Mouse (Mus musculus): ENCODE measurements around the gene Amh.
A peak's percentile ranks its signal among the peaks of the same experiment; 100 is the strongest.

Gene Amh

GRCm38 (mm10) chr10:80804916-80805315, at the start of gene Amh:
Amh (plus strand) TSS chr10:80805243.
- DNase-seq (ENCODE audit: low spot score), result no peak

GRCm38 (mm10) chr10:80755291-80756015, 49.6 kb upstream of the Amh start:
- no peak for DNase-seq (ENCODE audit: low spot score)

DNA sequence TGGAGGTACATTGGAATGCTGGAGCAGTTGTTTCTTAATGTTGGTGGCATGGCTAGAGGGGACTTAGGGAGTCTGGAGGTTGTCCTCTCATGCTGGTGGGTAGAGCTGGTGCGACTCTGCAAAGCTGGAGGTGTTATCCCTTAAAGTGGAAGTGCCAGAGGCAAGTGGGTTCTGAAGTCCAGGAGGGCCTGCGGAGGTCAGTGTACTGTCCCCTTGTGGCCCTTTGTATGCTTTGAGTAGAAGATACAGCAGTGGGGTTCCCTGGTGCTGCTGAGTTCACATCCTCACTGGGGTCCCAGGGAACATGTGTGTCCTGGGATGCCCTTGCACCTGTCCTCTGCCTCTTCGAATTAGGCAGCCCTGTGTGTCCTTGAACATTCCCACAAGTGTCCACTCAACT, 48.9 kb upstream of the Amh start:
- no peak for DNase-seq (ENCODE audit: low spot score)

GRCm38 (mm10) chr10:80756509-80756908, 48.5 kb upstream of the Amh start:
- DNase-seq (ENCODE audit: low spot score), result no peak

DNA sequence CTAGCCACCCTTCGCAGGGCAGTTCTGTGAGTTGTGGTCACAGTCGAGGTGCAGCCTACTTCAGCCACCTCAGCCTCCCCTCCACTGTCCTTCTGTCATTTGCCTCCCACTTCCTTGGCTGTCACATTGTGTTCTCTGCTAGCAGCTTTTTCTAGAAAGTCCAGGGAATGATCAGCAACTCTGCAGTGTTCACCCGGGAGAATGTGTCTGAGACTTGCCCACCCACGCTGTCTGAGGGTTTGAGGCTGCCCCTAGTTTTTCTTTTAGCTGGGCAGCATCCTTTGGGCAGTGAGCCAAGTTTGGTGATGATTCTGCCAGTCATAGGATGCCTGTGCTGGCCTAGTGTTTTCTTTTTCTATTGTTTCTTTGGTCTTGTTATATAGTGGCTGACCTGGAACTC, 48.1 kb upstream of the Amh start:
- DNase-seq (ENCODE audit: low spot score), result no peak

DNA sequence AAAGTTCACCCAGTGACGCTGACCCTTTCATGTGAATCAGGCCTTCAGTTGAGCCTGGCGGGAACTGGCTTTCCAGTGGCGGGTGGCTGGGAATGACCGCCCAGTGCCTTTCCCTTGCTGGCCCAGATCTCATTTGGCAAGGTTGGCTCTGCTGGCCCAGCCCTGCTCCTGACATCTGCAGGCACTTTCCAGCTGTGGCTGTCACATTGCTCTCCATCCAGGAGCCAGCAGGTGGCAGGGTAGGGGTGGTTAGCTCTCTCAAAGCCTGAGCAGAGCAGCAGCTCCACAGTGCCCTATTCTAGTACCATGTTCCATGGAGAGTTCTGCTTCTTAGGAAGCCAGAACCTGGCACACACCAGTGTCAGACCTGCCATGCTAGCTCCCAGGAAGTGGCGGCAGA, 47.3 kb upstream of the Amh start:
- peak; percentile 59 for DNase-seq (ENCODE audit: low spot score)

DNA sequence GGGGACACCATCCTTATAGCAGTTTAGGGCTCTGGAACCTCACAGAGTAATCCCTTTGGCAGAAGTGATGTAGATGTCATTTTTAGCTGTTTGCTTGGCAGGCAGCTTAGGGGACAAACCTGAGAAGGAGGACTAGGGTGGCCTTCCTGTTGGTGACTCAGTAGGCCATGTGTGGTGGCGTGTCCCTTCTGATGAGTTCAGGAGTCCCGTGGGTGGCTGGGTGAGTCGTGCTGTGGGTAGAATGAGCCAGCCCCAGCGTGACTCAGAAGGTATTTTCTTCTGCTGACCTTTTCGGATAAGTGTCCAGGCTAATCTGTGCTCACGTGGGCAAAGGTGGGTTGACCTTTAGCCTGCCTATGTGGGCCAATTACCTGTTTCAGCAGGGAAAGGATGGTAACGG, 46.4 kb upstream of the Amh start:
- DNase-seq (ENCODE audit: low spot score), result no peak

DNA sequence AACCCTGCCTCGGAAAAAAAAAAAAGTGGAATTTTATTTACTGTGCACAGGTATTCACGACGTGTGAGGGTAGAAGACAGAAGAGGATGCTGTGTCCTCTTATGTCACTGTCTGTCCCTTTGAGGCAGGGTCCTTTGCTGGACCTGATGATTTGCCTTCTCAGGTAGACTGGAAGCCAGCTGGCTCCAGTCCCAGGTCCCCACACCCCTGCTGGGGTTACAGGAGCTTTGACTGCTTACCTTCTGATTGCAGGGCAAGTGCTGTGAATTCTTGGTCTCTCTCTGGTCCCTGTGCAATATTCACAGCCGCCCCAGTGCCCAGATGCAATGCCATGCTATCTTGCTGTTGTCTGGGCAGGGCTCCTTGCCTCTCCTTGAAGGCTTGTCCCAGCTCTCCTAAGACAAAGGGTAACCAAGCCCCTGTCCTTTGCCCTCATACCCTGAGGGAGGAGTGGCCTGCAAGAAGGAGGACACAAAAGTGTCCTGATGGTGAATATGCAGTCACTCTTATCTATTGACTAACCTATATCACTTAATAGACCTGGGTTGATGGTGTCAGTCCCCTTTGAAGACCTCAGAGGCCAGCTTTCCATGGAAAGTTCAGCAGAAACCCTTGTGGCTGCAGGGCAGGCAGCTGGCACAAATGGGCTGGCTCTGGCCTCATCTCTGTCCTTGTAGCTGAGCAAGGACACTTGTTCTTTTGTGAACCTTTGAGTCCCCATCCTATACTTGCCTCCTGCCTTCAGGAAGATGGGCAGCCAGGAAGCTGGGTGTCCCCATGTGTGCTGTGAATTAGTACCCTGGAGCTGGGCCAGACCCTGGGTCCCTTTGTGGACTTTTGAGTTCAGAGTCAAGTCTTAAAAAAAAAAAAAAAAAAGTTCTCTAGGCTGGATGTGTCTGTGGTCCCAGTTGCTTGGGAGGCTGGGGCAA, 44.2 kb upstream of the Amh start:
- DNase-seq (ENCODE audit: low spot score), result no peak

- DNase-seq (ENCODE audit: low spot score), result no peak
These were observed 43.2 kb upstream of the Amh start for GRCm38 (mm10) chr10:80761821-80762220.

- no peak for DNase-seq (ENCODE audit: low spot score)
These were observed 41.5 kb upstream of the Amh start for GRCm38 (mm10) chr10:80763502-80763901.

DNA sequence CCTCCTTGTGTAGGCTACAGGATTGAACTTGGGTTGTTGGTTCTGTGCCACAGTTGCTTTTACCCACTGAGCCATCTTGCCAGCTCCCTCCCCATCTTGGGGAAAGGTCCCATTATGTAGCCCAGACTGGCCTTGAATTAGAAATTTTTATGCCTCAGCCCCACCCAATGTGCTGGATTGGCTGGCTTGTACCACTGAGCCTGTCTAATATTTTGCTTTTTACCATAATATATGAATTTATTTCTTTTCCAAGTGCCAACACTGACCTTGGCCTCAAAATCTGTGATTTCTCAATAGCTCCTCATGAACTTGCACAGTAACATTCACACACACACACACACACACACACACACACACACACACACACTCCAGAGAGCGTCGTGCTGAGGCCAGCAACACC, 39.3 kb upstream of the Amh start:
- no peak for DNase-seq (ENCODE audit: low spot score)

GRCm38 (mm10) chr10:80766161-80766815, 38.8 kb upstream of the Amh start:
- no peak for DNase-seq (ENCODE audit: low spot score)

DNA sequence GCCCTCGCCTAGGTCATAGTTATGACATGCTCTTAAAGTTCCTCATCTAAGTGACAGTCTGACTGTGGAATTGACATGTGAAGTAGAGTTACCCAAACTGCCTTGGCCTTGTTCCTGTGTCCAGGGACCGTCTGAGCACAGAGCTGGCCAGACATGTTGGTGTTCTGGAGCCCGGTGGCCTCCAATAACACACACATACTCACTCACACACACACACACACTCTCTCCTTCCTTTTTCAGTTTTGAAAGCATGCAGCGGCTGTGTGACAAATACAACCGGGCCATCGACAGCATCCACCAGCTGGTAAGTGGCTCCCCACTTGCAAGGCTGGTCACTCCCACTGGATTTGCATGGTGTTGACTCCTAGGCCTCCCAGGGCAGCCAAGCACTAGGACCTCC, 36.7 kb upstream of the Amh start:
- no peak for DNase-seq (ENCODE audit: low spot score)

DNA sequence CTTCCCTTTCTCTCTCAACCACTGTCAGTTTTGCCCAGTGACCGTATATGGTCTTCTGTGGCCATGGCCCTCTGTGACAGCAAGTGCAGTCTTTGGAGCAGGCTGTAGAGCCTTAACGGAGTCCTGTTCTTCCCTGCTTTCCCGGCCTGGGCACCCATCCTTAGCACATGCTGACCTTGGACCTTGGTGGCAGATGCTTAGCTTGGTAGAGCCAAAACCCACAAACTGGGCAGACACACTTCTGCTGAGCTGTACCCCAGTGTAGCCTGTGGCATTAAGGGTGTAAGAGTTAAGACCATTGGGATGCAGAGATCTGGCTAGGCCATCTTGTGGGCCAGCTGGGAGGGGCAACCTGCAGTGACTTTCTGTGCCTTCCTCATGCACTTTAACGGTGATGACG, 31.2 kb upstream of the Amh start:
- no peak for DNase-seq (ENCODE audit: low spot score)

DNA sequence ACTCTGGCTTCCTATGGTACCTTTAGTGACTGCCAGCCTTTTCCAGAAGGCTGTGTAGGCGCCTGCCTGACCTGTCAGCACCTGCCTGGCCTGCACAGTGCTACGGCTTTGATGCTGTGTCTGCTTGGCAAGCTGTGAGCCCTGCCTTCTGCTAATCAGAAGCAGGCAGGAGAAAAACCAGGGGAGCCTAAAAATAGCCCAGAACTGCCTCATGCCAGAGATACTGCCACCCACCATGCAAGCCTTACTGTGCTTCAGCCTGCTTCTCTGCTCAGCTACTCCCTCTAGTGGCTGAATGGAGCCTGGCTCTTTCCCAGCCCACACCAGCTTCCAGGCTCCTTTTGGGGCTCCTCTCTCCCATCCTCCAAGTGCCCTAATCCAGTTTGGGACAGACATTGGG, 30.5 kb upstream of the Amh start:
- peak; percentile 93 for DNase-seq (ENCODE audit: low spot score)

DNA sequence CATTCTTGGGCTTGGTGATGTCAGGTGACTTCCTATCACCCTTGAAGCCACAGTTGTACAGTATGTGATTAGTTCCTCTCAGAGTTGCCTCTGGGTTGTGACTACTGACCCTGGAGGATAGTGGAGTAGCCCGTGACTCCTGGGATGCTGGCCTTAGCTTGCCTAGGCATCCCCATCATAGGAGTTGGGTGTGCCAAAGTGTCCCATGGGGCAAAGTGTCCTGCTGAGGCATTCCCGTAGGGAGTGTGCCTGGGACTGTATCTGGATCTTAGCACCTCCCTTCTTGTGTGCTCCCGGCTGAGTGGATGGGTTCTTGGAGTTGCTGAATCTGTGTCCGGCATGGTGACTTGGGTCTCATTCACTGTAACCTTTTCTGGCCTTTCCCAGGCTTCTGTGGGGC, 30.1 kb upstream of the Amh start:
- no peak for DNase-seq (ENCODE audit: low spot score)

DNA sequence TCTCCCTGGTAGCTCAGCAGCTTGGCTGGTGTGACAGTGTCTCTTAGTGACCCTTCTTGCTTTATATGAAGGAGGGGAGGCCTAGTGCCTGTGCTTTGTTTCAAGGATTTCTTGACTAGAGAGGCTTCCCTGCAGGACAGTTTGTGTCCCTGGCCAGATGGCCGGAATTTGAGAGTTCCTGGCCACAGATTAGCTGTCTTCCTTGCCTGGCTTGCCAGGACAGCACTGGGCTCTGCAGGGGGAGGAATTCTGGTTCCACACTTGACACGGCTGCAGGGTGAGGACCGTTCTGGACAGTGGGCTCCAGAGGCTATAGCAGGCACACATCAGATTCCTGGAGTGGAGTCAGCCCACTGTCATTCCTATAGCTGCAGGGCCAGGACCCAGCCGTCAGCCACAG, 29.3 kb upstream of the Amh start:
- no peak for DNase-seq (ENCODE audit: low spot score)

GRCm38 (mm10) chr10:80776358-80776869, 28.6 kb upstream of the Amh start:
- no peak for DNase-seq (ENCODE audit: low spot score)

GRCm38 (mm10) chr10:80777123-80777522, 27.9 kb upstream of the Amh start:
- DNase-seq (ENCODE audit: low spot score), result no peak

DNA sequence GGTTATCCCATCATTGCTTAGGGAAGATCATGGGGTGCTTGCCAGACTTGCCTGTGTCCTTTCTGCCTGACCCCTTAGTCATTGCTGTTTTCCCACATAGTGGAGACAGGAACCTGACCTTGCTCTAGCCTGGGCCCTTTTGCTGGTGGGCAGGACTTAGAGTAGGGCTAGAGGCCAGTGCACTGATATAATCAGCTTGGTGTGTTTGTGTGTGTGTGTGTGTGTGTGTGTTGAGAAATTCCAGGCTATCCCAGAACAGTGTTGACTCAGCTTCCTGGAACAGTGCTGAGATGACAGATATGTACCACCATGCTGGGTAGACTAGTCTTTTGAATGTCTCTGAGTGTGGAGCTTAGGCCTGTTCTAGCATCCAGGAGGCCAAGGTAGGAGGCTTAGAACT, 25.5 kb upstream of the Amh start:
- DNase-seq (ENCODE audit: low spot score), result no peak

DNA sequence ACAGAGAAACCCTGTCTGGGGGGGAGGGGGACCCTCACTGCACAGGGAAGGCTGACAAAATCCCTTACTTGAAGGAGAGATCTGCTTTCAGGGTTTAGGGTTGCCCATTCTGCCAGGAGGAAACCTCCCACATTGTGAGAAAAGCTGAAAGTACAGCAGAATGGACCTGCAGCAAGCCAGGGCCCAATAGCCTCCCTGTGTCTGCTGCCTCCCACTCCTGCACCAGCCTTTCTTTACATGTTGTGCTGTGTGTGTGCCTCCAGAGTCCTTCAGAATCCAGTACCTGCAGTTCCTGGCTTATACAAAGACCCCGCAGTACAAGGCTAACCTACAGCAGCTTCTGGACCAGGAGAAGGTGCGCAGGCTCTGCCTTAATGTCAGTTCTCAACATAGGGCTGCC, 20.7 kb upstream of the Amh start:
- no peak for DNase-seq (ENCODE audit: low spot score)

- no peak for DNase-seq (ENCODE audit: low spot score)
These were observed 20.2 kb upstream of the Amh start for GRCm38 (mm10) chr10:80784871-80785270.

DNA sequence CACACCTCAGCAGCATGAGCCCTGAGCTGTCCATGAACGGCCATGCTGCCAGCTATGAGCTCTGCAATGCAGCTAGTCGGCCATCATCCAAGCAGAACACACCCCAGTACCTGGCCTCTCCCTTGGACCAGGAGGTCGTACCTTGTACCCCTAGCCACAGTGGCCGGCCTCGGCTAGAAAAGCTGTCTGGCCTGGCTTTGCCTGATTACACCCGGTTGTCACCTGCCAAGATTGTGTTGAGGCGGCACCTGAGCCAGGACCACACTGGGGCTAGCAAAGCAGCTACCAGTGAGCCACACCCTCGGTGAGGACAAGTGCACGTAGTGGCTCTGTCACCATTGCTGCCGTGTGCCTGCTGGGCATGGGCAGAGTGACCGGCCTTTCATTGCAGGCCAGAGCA, 19.1 kb upstream of the Amh start:
- DNase-seq (ENCODE audit: low spot score), result no peak
